Mouse (Mus musculus) megakaryocyte-erythroid progenitor cell, adult 5-6 weeks (primary cell): ENCODE results near the gene Lrrc2. TPM values are rescaled to one million over a fixed set of nuclear protein-coding genes. Genes with fewer than 3 reads are reported as not detected.

Experiments used
- ATAC-seq: replicated peaks from 2 replicates; pipeline ENCODE4 v1.8.0; 2016; ENCODE audit warnings: mild to moderate bottlenecking, inconsistent platforms; ENCODE audit not compliant: severe bottlenecking, poor library complexity, low FRiP score, low TSS enrichment
- total RNA-seq, 2 experiments: library from RNA; stranded (forward) in 1 of 2; stranded (reverse) in 1 of 2; fragments of 200-1000, 215-1000 nt in 1 of 2; fragments of >200 nt in 1 of 2; fragmentation: Nextera tagmentation in 1 of 2; gene quantifications; 2 replicates each; pipeline ENCODE4 v1.2.3; 2014 to 2017

Gene Lrrc2
- total RNA-seq, 2 experiments from 2014 or later, result 1.2 TPM; not detected in 1

DNA sequence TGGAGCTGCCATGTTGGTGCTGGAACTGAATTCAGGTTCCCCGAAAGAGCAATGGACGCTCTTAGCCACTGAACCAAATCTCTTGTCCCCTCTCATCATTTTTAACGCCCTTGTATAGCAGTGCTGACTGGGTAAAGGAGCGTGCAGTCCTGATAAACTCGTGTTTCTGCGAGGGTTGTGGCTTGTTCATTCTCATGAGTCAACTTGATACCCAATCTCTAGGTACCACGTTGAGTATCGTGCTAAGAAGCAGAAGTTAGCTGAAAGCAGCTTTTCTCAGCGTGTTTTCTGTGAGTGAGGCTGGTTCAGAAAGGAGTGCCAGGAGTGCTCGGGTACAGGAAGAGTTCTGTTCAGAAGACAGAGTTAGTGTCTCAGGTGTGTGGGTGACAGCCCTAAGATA lies 75.4 kb downstream of the Lrrc2 start:
- ATAC-seq, result no peak

Other genes starting within 250 kb of the Lrrc2 start
- not detected in 2 replicates for gene Myl3, start 209.7 kb upstream of the Lrrc2 start, total RNA-seq (2014; fragmentation: Nextera tagmentation)
- not detected in 2 replicates for gene Myl3, start 209.7 kb upstream of the Lrrc2 start, total RNA-seq (2017)
- gene Pth1r, start 204.4 kb upstream of the Lrrc2 start, total RNA-seq (2014; fragmentation: Nextera tagmentation), result not detected in 2 replicates
- not detected in 2 replicates for gene Pth1r, start 204.4 kb upstream of the Lrrc2 start, total RNA-seq (2017)
- gene Prss42, start 153.4 kb upstream of the Lrrc2 start, total RNA-seq (2014; fragmentation: Nextera tagmentation), result not detected in 2 replicates
- not detected in 2 replicates for gene Prss42, start 153.4 kb upstream of the Lrrc2 start, total RNA-seq (2017)
- not detected in 2 replicates for gene Prss44, start 137.6 kb upstream of the Lrrc2 start, total RNA-seq (2014; fragmentation: Nextera tagmentation)
- not detected in 2 replicates for gene Prss44, start 137.6 kb upstream of the Lrrc2 start, total RNA-seq (2017)
- not detected in 2 replicates for gene Prss43, start 124.9 kb upstream of the Lrrc2 start, total RNA-seq (2014; fragmentation: Nextera tagmentation)
- gene Prss43, start 124.9 kb upstream of the Lrrc2 start, total RNA-seq (2017), result not detected in 2 replicates
- not detected in 2 replicates for gene Prss45, start 117.0 kb upstream of the Lrrc2 start, total RNA-seq (2014; fragmentation: Nextera tagmentation)
- not detected in 2 replicates for gene Prss45, start 117.0 kb upstream of the Lrrc2 start, total RNA-seq (2017)
- not detected in 2 replicates for gene Prss46, start 107.0 kb upstream of the Lrrc2 start, total RNA-seq (2014; fragmentation: Nextera tagmentation)
- not detected in 2 replicates for gene Prss46, start 107.0 kb upstream of the Lrrc2 start, total RNA-seq (2017)
- 37.4 and 42.3 TPM in 2 replicates for gene Prss50, start 93.6 kb upstream of the Lrrc2 start, total RNA-seq (2014; fragmentation: Nextera tagmentation)
- 16.5 and 28.2 TPM in 2 replicates for gene Prss50, start 93.6 kb upstream of the Lrrc2 start, total RNA-seq (2017)
- gene Als2cl, start 71.7 kb upstream of the Lrrc2 start, total RNA-seq (2014; fragmentation: Nextera tagmentation), result 3.7 TPM in 1 of 2 replicates, not detected in the other
- 0.66 and 1.0 TPM in 2 replicates for gene Als2cl, start 71.7 kb upstream of the Lrrc2 start, total RNA-seq (2017)
- 0.94 TPM in 1 of 2 replicates, not detected in the other for gene Tmie, start 71.4 kb upstream of the Lrrc2 start, total RNA-seq (2014; fragmentation: Nextera tagmentation)
- 0.88 TPM in 1 of 2 replicates, not detected in the other for gene Tmie, start 71.4 kb upstream of the Lrrc2 start, total RNA-seq (2017)
- not detected in 2 replicates for gene Fam240a, start 34.7 kb upstream of the Lrrc2 start, total RNA-seq (2014; fragmentation: Nextera tagmentation)
- gene Fam240a, start 34.7 kb upstream of the Lrrc2 start, total RNA-seq (2017), result not detected in 2 replicates
- not detected in 2 replicates for gene Tdgf1, start 5.4 kb upstream of the Lrrc2 start, total RNA-seq (2014; fragmentation: Nextera tagmentation)
- gene Tdgf1, start 5.4 kb upstream of the Lrrc2 start, total RNA-seq (2017), result not detected in 2 replicates
- not detected in 2 replicates for gene Rtp3, start 39.0 kb downstream of the Lrrc2 start, total RNA-seq (2014; fragmentation: Nextera tagmentation)
- gene Rtp3, start 39.0 kb downstream of the Lrrc2 start, total RNA-seq (2017), result not detected in 2 replicates
- gene Ltf, start 67.7 kb downstream of the Lrrc2 start, total RNA-seq (2014; fragmentation: Nextera tagmentation), result 126 TPM in 1 of 2 replicates, not detected in the other
- gene Ltf, start 67.7 kb downstream of the Lrrc2 start, total RNA-seq (2017), result 5.8 and 33.5 TPM in 2 replicates
- 0.82 and 1.8 TPM in 2 replicates for gene Ccrl2, start 106.0 kb downstream of the Lrrc2 start, total RNA-seq (2014; fragmentation: Nextera tagmentation)
- 1.8 and 3.1 TPM in 2 replicates for gene Ccrl2, start 106.0 kb downstream of the Lrrc2 start, total RNA-seq (2017)
- 15.9 and 31.8 TPM in 2 replicates for gene Lrrfip2, start 166.0 kb downstream of the Lrrc2 start, total RNA-seq (2014; fragmentation: Nextera tagmentation)
- gene Lrrfip2, start 166.0 kb downstream of the Lrrc2 start, total RNA-seq (2017), result 54.7 and 56.0 TPM in 2 replicates